Mouse (Mus musculus) bone marrow macrophage, adult 2 months (primary cell): ENCODE results near the gene Lims1. TPM values are rescaled to one million over a fixed set of nuclear protein-coding genes. Genes with fewer than 3 reads are reported as not detected.
A peak's percentile ranks its signal among the peaks of the same experiment; 100 is the strongest.

ENCODE experiments used
- H3K27ac ChIP-seq: 2 replicates; pipeline ENCODE4 v1.5.1; 2012; ENCODE audit warnings: low read depth, low read length; ENCODE audit not compliant: insufficient read depth
- H3K4me1 ChIP-seq: 2 replicates; pipeline ENCODE4 v1.6.1; 2012; ENCODE audit warnings: low read length; ENCODE audit not compliant: control insufficient read depth, insufficient read depth
- H3K4me3 ChIP-seq: 2 replicates; pipeline ENCODE4 v1.5.1; 2012; ENCODE audit warnings: mild to moderate bottlenecking, low read length, moderate library complexity; ENCODE audit not compliant: insufficient read depth
- CTCF ChIP-seq: IDR thresholded peaks from 2 replicates; pipeline ENCODE4 v1.5.1; 2012; ENCODE audit warnings: low read depth, mild to moderate bottlenecking, low read length, moderate library complexity
- POLR2A ChIP-seq: IDR thresholded peaks from 2 replicates; pipeline ENCODE4 v1.6.1; 2012; ENCODE audit warnings: mild to moderate bottlenecking, low read depth, low read length, borderline replicate concordance
- polyA plus RNA-seq: library from polyadenylated mRNA; stranded (reverse); fragments of >200 nt; gene quantifications from 2 replicates; pipeline ENCODE4 v1.2.4, GENCODE M21; 2012; ENCODE audit not compliant: missing spikeins, insufficient read depth, insufficient read length

Lims1 gene
- polyA plus RNA-seq: 81.4 and 82.5 TPM in 2 replicates

DNA sequence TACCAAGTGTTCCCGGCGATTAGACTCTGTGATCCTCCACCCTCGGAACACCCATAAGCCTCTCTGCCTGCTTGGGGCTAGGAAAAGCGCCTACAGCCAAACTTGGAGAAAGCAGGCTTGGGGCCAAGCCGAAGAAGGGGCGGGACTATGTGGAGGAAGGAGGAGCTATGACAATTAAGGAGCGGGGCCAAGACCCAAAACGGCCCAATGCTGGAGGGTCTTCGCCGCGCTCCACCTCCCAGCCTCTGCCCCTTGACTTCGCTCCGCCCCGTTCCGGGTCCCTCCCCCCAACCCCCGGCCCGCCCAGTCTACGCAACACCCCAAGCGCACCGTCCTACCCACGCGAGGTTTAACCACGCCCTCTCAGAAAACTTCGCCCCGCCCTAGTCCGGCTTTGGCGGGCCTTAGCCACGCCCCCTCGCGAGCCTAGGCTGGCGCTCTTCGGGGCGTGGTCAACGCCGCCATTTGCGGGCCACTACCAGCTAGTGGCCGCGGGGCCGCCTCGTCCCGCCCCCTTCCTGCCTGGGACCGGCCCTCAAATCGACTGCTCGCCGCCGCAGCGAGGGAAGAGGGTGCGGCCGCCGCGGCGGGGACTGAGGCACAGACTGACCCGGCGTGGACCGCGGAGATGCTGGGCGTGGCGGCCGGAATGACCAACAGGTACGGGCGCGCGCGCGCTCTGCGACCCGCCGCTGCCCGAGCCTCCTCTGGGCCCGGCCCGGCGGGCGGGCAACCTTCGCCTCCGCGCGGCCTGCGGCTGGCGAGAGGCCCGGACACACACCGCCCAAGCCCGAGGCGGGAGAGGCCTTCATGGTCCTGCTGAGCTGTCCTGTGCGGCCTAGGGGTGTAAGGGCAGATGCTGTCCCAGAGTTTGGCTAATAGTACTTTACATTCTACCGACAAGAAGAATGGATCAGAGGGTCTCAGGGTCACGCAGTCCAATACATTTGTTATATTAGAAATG lies at the start of gene Lims1:
Gene Lims1, plus strand, starts transcription at position 439 of the 964 bp plus-strand sequence.
- Histone ChIP-seq H3K4me1 (peaks cover 30% of the 10 kb centered on the region), H3K4me3 (peak within 1 kb of the TSS; percentile 83), H3K27ac (peak within 1 kb of the TSS; percentile 88)
- TF ChIP-seq CTCF (no peak), POLR2A (no peak)

DNA sequence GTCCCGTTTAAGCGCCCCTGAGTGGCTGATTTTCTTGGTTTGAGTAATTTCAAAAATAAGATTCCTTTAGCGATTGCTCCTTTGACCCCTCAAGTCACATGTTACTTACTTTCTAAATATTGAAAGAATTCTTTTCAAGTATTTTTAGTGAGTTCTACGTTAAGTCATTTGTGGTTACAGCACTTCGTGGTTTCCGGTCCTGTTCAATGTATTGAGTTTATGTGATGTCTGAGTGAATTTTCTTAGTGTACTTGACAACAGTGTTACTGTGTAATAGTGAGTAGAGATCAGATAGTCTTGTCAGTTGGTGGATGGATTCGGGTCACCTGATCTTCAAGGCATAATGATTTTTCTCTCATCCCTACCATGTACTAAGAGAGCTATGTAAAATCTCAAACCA lies 41.0 kb upstream of the Lims1 start:
- no peak overlapping the region for H3K4me3 ChIP-seq
- no peaks in the 10 kb centered on the region for H3K4me1 ChIP-seq
- H3K27ac ChIP-seq: no peak overlapping the region
- TF ChIP-seq CTCF: no peak
- TF ChIP-seq POLR2A: no peak

DNA sequence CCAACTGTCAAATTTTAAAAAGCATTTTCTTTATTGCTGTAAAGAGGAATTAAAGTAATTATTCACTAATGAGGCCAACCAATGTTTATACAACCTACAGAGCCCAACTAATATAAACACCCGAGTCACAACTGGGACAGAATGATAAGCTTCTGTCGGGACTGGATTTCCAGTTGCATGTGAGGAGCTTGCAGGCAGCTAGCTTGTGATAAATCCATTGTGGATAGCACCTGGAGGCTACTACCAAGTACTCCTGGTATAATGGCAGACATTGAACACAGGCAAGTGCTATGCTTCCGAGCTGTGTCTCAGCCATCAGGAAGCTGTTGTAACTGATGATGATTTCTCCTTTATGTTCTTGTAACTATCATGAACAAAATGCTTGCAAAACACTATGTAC lies 32.5 kb upstream of the Lims1 start:
- Histone ChIP-seq H3K4me1 (peaks cover 2% of the 10 kb centered on the region; the same call in 1 of the 2 replicates), H3K27ac (no peak overlapping the region), H3K4me3 (no peak overlapping the region)
- TF ChIP-seq POLR2A (no peak), CTCF (no peak)

DNA sequence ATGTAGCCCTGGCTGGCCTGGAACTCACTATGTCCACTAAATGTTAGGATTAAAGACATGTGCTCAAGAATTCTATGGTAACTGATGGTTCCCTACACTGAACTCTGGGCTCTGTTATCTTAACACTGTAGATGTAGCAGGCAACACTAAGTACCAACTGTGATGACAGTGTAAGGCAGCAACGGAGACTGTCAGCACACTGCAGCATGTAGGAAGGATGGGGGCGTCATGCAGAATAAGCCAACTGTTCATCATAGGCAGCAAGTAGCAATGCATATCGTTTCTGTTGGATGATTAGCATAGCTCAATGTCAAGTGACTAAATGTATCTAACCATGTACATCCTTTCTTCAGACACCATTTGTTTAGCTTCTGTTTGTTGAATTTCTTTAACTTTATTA lies 29.0 kb upstream of the Lims1 start:
- TF ChIP-seq POLR2A (no peak), CTCF (no peak)
- Histone ChIP-seq H3K4me3 (no peak overlapping the region), H3K27ac (no peak overlapping the region), H3K4me1 (peaks cover 10% of the 10 kb centered on the region)

DNA sequence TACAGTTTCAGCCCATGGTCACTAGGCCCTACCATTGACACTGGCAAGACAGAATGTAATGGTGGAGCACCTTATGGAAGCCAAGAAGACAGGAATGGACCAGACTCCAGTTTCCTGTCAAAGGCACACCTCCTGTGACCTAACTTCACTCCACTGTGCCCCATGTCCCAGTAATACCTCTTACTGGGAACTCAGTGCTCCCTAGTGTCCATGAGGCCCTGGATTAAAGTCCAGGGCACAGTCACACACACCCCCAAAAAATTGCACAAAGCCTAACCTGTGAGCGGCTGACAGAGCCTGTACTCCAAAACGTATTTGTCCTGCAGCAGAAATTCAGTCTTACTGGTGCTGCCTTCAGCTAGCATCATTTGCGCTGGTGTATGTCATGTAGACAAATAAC lies 27.7 kb upstream of the Lims1 start:
- H3K4me3 ChIP-seq: no peak overlapping the region
- TF ChIP-seq CTCF (no peak), POLR2A (no peak)
- H3K4me1 ChIP-seq: peaks cover 11% of the 10 kb centered on the region
- no peak overlapping the region for H3K27ac ChIP-seq

DNA sequence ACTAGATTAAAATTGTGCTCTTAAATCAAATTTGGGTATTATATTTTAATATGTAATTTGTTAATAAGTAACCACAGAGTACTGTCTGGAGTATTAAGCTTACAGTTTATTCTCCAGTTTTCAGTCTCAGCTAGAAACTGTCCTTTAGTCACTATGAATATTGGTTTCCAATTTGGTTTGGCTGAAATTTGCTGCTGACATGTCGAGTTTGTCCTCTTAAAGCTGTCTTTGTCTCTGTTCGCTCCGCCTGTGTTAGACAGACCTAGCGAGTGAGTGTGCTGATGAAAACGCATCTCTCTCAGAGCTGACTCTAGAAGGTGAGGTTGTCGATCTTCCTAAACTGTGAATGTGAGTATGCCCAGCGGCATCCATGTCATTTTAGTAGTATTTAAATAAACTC lies 18.3 kb upstream of the Lims1 start:
- H3K4me3 ChIP-seq: no peak overlapping the region
- no peak overlapping the region for H3K27ac ChIP-seq
- no peak for TF ChIP-seq POLR2A
- TF ChIP-seq CTCF: no peak
- H3K4me1 ChIP-seq: no peaks in the 10 kb centered on the region

DNA sequence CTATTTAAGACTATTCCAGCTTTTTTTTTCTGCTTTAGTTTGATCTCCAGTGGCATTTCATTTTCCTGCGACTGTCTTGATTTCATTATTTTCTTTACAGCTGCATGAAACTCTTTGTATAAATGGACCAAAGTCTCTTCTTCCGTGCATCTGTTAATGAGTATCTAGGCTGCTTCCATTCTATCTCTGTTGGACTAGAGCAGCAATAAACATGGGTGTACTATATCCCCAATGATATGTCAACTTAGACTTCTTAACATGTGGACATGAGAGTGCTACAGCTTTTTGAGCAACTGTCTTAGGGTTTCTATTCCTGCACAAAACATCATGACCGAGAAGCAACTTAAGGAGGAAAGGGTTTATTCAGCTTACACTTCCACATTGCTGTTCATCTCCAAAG lies 16.4 kb upstream of the Lims1 start:
- Histone ChIP-seq H3K27ac (no peak overlapping the region), H3K4me1 (peaks cover 5% of the 10 kb centered on the region), H3K4me3 (no peak overlapping the region)
- no peak for TF ChIP-seq CTCF
- no peak for TF ChIP-seq POLR2A

DNA sequence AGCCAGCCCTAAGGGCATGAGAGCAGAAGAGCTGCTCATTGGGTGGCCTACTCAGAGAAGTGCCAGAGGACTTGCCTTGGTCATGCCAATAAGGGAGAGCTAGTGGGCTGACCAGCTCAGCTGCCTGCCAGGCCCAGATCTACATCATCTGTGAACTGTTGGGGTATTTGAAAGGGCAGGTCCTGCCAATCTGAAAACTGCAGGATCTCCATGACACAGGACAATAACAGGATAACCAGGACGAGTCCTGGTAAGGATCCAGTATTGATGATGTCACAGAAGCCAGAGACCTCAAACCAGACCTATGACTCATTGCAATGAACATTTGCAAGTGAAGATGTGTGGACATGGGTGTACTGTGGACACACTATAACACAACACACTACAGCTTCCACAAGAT lies 12.5 kb upstream of the Lims1 start:
- TF ChIP-seq POLR2A (no peak), CTCF (no peak)
- Histone ChIP-seq H3K27ac (no peak overlapping the region), H3K4me3 (no peak overlapping the region), H3K4me1 (peaks cover 5% of the 10 kb centered on the region)

DNA sequence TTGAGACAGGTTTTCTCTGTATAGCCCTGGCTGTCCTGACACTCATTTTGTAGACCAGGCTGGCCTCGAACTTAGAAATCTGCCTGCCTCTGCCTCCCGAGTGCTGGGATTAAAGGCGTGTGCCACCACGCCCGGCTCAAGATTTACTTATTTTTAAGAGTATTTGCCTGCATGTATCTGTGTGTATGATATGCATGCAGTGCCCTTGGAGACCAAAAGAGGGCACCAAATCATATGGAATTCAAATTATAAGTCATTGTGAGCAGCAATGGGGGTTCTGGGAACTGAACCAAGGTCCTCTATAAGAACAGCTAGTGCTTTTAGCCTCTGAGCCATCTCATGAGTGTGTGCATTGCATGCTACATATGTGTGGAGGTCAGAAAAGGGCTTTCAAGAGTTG lies 10.4 kb upstream of the Lims1 start:
- no peak overlapping the region for H3K27ac ChIP-seq
- no peak overlapping the region for H3K4me3 ChIP-seq
- H3K4me1 ChIP-seq: peaks cover 5% of the 10 kb centered on the region
- TF ChIP-seq POLR2A: no peak
- TF ChIP-seq CTCF: no peak

DNA sequence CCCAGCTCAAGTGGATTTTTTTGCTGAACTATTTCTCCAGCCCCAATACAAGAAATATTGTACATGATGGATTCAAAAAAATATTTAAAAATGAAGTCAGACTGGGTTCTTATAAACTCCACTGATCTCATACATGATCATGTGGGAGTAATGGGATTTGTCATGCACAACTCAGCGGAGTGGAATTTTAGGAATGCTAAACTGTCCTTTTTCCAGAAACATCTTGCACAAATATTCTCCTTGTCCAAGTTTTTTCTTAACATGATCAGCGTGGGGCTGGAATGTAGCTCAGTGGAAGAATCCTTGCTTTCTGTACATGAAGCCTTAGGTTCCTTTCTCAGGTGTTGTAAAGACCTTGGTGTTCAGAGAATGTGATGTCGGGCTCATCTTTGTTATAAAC lies 2.4 kb upstream of the Lims1 start:
- TF ChIP-seq POLR2A (no peak), CTCF (no peak)

More for the DNA sequence above, 2.4 kb upstream of the Lims1 start:
- Histone ChIP-seq H3K4me1 (peaks cover 14% of the 10 kb centered on the region), H3K4me3 (no peak overlapping the region), H3K27ac (no peak overlapping the region)
